Comparison of ENCODE assay signal across 8 mouse cellular contexts in genomic region chr15:102381575-102381974, GRCm38 (mm10). TPM values are rescaled to one million over a fixed set of nuclear protein-coding genes. Genes with fewer than 3 reads are reported as not detected.
DNase-seq lines count a peak whose midpoint lies in the region; ATAC-seq and TF ChIP-seq lines count a peak whose summit lies in the region.

No protein-coding gene starts in this region.

- H3K27me3 ChIP-seq in forebrain, embryonic 10.5 days (ENCODE audit: poor library complexity, severe bottlenecking): peaks cover 14% of the 10 kb centered on the region
- 0 out of 2 replicates have a peak, but pooled peaks cover 3% of the 10 kb centered on the region for H3K27me3 ChIP-seq in heart, embryonic 13.5 days (replicated peaks)
- no peaks in the 10 kb centered on the region for H3K27me3 ChIP-seq in kidney, embryonic 16.5 days (ENCODE audit: insufficient read depth, low read length)

- DNase-seq in CD4-positive, CD25-positive, alpha-beta regulatory T cell, adult 2 months (ENCODE audit: low read depth, low spot score): peak; percentile 87
- peak; percentile 90 for DNase-seq in brain, embryonic 14.5 days (ENCODE audit: low read depth)
- peak; percentile 85 for DNase-seq in forebrain, embryonic 10.5 days (ENCODE audit: extremely low spot score, low spot score)
- peak; percentile 83 for DNase-seq in liver
- peak; percentile 83 for DNase-seq in naive thymus-derived CD4-positive, alpha-beta T cell, adult 2 months (ENCODE audit: low read depth)
- peak; percentile 55 to 63 for DNase-seq in spleen, postnatal 36 days (ENCODE audit: low spot score in 2 of 2)

- H3K27ac ChIP-seq in forebrain, embryonic 10.5 days: no peak overlapping the region
- no peak overlapping the region for H3K27ac ChIP-seq in heart, embryonic 13.5 days (replicated peaks)
- H3K27ac ChIP-seq in kidney, embryonic 16.5 days (ENCODE audit: low read length): no peak overlapping the region

- TF ChIP-seq POLR2A in brain, embryonic 14.5 days (IDR thresholded peaks at IDR 0.05; ENCODE audit: borderline replicate concordance, extremely low read depth, insufficient read depth, insufficient read length, poor library complexity, severe bottlenecking): no peak

- 5% methylated on average over 7 of the region's 7 CpGs for WGBS in forebrain, embryonic 10.5 days
- WGBS in heart, embryonic 13.5 days: 0% methylated on average over 7 of the region's 7 CpGs
- WGBS in kidney, embryonic 16.5 days: 2% methylated on average over 7 of the region's 7 CpGs

- H3K4me3 ChIP-seq in forebrain, embryonic 10.5 days: no peak overlapping the region; the same call in 1 of the 2 replicates
- H3K4me3 ChIP-seq in heart, embryonic 13.5 days: no peak overlapping the region
- H3K4me3 ChIP-seq in kidney, embryonic 16.5 days (ENCODE audit: low read length): no peak overlapping the region

- H3K36me3 ChIP-seq in forebrain, embryonic 10.5 days (replicated peaks): no peaks in the 10 kb centered on the region
- no peaks in the 10 kb centered on the region for H3K36me3 ChIP-seq in heart, embryonic 13.5 days
- no peaks in the 10 kb centered on the region for H3K36me3 ChIP-seq in kidney, embryonic 16.5 days (ENCODE audit: insufficient read depth, low read length)

- no peak overlapping the region for H3K9ac ChIP-seq in heart, embryonic 13.5 days
- no peak overlapping the region for H3K9ac ChIP-seq in kidney, embryonic 16.5 days (replicated peaks; ENCODE audit: low read length)

- no peaks in the 10 kb centered on the region for H3K9me3 ChIP-seq in forebrain, embryonic 10.5 days
- no peaks in the 10 kb centered on the region for H3K9me3 ChIP-seq in heart, embryonic 13.5 days
- H3K9me3 ChIP-seq in kidney, embryonic 16.5 days (ENCODE audit: low read length): no peaks in the 10 kb centered on the region

- ATAC-seq in heart, embryonic 13.5 days (ENCODE audit: extremely low read depth, insufficient number of reproducible peaks, low FRiP score, low TSS enrichment): 0 out of 2 replicates have a peak, but pooled peaks have one; percentile 30
- ATAC-seq in kidney, embryonic 16.5 days (ENCODE audit: low FRiP score, low TSS enrichment): peak; percentile 57

- peak; percentile 96 for TF ChIP-seq CTCF in brain, embryonic 14.5 days (IDR thresholded peaks at IDR 0.05; ENCODE audit: borderline replicate concordance, extremely low read depth, insufficient read depth, insufficient read length)

- H3K4me2 ChIP-seq in heart, embryonic 13.5 days: no peak overlapping the region
- no peak overlapping the region for H3K4me2 ChIP-seq in kidney, embryonic 16.5 days (replicated peaks; ENCODE audit: low read depth, low read length)

- H3K4me1 ChIP-seq in forebrain, embryonic 10.5 days: peaks cover 24% of the 10 kb centered on the region
- peaks cover 14% of the 10 kb centered on the region for H3K4me1 ChIP-seq in heart, embryonic 13.5 days
- H3K4me1 ChIP-seq in kidney, embryonic 16.5 days (ENCODE audit: insufficient read depth, low read length): peaks cover 17% of the 10 kb centered on the region

RNA-seq across cellular contexts. Expression of gene Sp7, which starts 14.6 kb away (rescaled TPM):
- polyA plus RNA-seq in brain, embryonic 14.5 days (2012; rRNA removed): 0.69 and 4.1 TPM in 2 replicates
- 0.25 and 0.42 TPM in 2 replicates for polyA plus RNA-seq in forebrain, embryonic 10.5 days (2016; fragmentation: Nextera tagmentation; extraction: Ambion mirVana)
- 0.16 and 0.19 TPM in 2 replicates for polyA plus RNA-seq in heart, embryonic 13.5 days (2015; fragmentation: Nextera tagmentation; extraction: Ambion mirVana)
- 1.2 and 1.3 TPM in 2 replicates for polyA plus RNA-seq in kidney, embryonic 16.5 days (2015; fragmentation: Nextera tagmentation; extraction: Ambion mirVana)

RNA-seq across cellular contexts. Expression of gene Sp1, which starts 24.4 kb away (rescaled TPM):
- 19.2 and 20.8 TPM in 2 replicates for polyA plus RNA-seq in brain, embryonic 14.5 days (2012; rRNA removed)
- polyA plus RNA-seq in forebrain, embryonic 10.5 days (2016; fragmentation: Nextera tagmentation; extraction: Ambion mirVana): 9.7 and 9.9 TPM in 2 replicates
- 4.3 and 4.6 TPM in 2 replicates for polyA plus RNA-seq in heart, embryonic 13.5 days (2015; fragmentation: Nextera tagmentation; extraction: Ambion mirVana)
- polyA plus RNA-seq in kidney, embryonic 16.5 days (2015; fragmentation: Nextera tagmentation; extraction: Ambion mirVana): 10.6 and 11.3 TPM in 2 replicates

RNA-seq across cellular contexts. Expression of gene Aaas, which starts 31.0 kb away (rescaled TPM):
- polyA plus RNA-seq in brain, embryonic 14.5 days (2012; rRNA removed): 33.6 and 49.2 TPM in 2 replicates
- 141 and 144 TPM in 2 replicates for polyA plus RNA-seq in forebrain, embryonic 10.5 days (2016; fragmentation: Nextera tagmentation; extraction: Ambion mirVana)
- polyA plus RNA-seq in heart, embryonic 13.5 days (2015; fragmentation: Nextera tagmentation; extraction: Ambion mirVana): 54.0 and 58.1 TPM in 2 replicates
- polyA plus RNA-seq in kidney, embryonic 16.5 days (2015; fragmentation: Nextera tagmentation; extraction: Ambion mirVana): 89.2 and 91.7 TPM in 2 replicates

RNA-seq across cellular contexts. Expression of gene Myg1, which starts 50.1 kb away (rescaled TPM):
- 109 and 137 TPM in 2 replicates for polyA plus RNA-seq in brain, embryonic 14.5 days (2012; rRNA removed)
- polyA plus RNA-seq in forebrain, embryonic 10.5 days (2016; fragmentation: Nextera tagmentation; extraction: Ambion mirVana): 127 and 128 TPM in 2 replicates
- polyA plus RNA-seq in heart, embryonic 13.5 days (2015; fragmentation: Nextera tagmentation; extraction: Ambion mirVana): 60.0 and 65.0 TPM in 2 replicates
- polyA plus RNA-seq in kidney, embryonic 16.5 days (2015; fragmentation: Nextera tagmentation; extraction: Ambion mirVana): 118 and 120 TPM in 2 replicates

RNA-seq across cellular contexts. Expression of gene Pfdn5, which starts 55.7 kb away (rescaled TPM):
- 303 and 362 TPM in 2 replicates for polyA plus RNA-seq in brain, embryonic 14.5 days (2012; rRNA removed)
- 311 and 331 TPM in 2 replicates for polyA plus RNA-seq in forebrain, embryonic 10.5 days (2016; fragmentation: Nextera tagmentation; extraction: Ambion mirVana)
- 310 and 347 TPM in 2 replicates for polyA plus RNA-seq in heart, embryonic 13.5 days (2015; fragmentation: Nextera tagmentation; extraction: Ambion mirVana)
- polyA plus RNA-seq in kidney, embryonic 16.5 days (2015; fragmentation: Nextera tagmentation; extraction: Ambion mirVana): 376 and 377 TPM in 2 replicates
